Mouse (Mus musculus): ENCODE data around the gene Fasl. TPM values are rescaled to one million over a fixed set of nuclear protein-coding genes. Genes with fewer than 3 reads are reported as not detected.

Gene Fasl
- polyA plus RNA-seq, 1 experiment from 2014 or later = not detected

DNA sequence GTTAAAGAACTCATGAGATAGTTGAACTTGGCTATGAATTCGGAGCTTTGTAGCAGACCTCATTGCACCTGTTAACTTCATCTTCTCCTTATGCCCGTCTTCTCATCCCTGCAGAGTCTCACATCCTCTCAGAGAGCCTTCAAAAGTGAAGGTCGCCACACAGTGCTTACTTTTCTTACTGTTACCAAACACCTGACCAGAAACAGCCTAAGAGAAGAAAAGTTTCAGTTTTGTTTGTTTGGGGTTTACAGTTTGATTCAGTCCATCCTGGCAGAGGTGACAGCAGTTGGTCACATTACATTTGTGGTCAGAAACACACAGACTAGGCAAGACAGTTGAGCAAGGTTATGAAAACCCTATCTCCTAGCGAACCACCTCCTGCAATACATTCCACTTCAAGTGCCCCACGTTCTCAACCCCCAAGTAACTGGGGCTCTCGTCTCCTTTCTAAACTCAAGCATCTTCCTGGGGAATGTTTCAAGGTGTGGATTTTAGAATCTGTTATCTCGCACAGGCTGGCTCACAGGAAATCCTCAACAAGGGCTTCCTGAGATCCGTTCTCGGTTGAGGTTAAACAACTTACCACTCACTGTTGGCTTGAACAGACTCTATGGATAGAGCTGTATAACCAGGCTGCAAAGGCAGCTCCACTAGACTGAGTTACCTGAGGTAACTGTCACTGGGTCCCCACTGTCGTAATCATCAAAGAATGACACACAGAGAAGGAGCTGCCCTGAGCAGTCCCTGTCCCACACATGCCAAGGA, 6.3 kb upstream of the Fasl start:
- Histone ChIP-seq H3K4me2 (ENCODE audit: low read length) (no peak overlapping the region), H3K4me3 (replicated peaks; ENCODE audit: low read depth, low read length) (no peak overlapping the region), H3K27ac (replicated peaks; ENCODE audit: low read depth, low read length) (no peak overlapping the region), H3K4me1 (ENCODE audit: control insufficient read depth, insufficient read depth, low read length) (no peaks in the 10 kb centered on the region), H3K9ac (replicated peaks; ENCODE audit: low read length) (no peak overlapping the region), H3K9me3 (ENCODE audit: control insufficient read depth, low read length) (no peaks in the 10 kb centered on the region), H3K36me3 (ENCODE audit: control insufficient read depth, insufficient read depth, low read length) (no peaks in the 10 kb centered on the region), H3K27me3 (ENCODE audit: control insufficient read depth, insufficient read depth, low read length) (no peaks in the 10 kb centered on the region)
- 90% methylated on average over 10 of the region's 10 CpGs for WGBS
- ATAC-seq (ENCODE audit: low FRiP score, low TSS enrichment) (no peak), DNase-seq (no peak)

DNA sequence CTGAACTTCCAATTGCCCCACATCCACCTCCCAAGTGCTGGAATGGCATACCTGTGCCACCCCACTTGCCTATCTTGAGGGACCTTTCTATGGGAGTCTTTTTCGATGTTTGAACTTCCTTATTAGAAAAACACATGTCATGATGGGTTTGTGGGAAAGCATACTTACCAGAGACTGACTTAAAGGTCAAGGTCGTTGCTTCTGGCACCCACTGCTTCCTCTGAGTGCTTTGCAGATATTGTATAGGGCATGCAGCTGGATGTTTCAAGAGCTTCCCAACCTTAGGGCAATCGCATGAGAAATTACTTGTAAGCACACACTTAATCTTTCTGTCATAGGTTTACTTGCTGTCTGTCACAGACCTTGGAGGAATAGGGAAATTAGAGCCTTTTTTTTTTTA, 5.0 kb upstream of the Fasl start:
- H3K4me3 ChIP-seq (replicated peaks; ENCODE audit: low read depth, low read length) = no peak overlapping the region
- no peak overlapping the region for H3K4me2 ChIP-seq (ENCODE audit: low read length)
- H3K9me3 ChIP-seq (ENCODE audit: control insufficient read depth, low read length) = no peaks in the 10 kb centered on the region
- H3K4me1 ChIP-seq (ENCODE audit: control insufficient read depth, insufficient read depth, low read length) = no peaks in the 10 kb centered on the region
- ATAC-seq (ENCODE audit: low FRiP score, low TSS enrichment) (no peak), DNase-seq (no peak)
- H3K36me3 ChIP-seq (ENCODE audit: control insufficient read depth, insufficient read depth, low read length) = no peaks in the 10 kb centered on the region
- no peaks in the 10 kb centered on the region for H3K27me3 ChIP-seq (ENCODE audit: control insufficient read depth, insufficient read depth, low read length)
- WGBS = 80% methylated on average over 3 of the region's 3 CpGs
- H3K9ac ChIP-seq (replicated peaks; ENCODE audit: low read length) = no peak overlapping the region
- no peak overlapping the region for H3K27ac ChIP-seq (replicated peaks; ENCODE audit: low read depth, low read length)

DNA sequence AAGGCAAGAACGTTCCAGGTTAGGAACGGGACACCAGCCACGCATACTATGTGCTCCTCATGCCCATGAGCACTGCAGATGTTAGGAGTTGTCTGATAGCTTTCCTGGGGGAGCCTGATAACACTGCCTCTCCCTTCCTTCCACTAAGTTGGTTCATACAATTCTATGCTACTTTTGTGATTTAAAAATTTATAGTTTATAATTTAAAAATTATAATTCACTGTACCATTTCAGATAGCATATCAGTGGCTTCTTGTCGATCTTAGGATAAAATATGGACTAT, 4.3 kb upstream of the Fasl start:
- H3K4me1 ChIP-seq (ENCODE audit: control insufficient read depth, insufficient read depth, low read length) = no peaks in the 10 kb centered on the region
- H3K4me3 ChIP-seq (replicated peaks; ENCODE audit: low read depth, low read length) = no peak overlapping the region
- H3K9me3 ChIP-seq (ENCODE audit: control insufficient read depth, low read length) = no peaks in the 10 kb centered on the region
- WGBS = 91% methylated on average over 4 of the region's 4 CpGs
- no peak overlapping the region for H3K9ac ChIP-seq (replicated peaks; ENCODE audit: low read length)
- ATAC-seq (ENCODE audit: low FRiP score, low TSS enrichment) (no peak), DNase-seq (no peak)
- no peaks in the 10 kb centered on the region for H3K36me3 ChIP-seq (ENCODE audit: control insufficient read depth, insufficient read depth, low read length)
- no peaks in the 10 kb centered on the region for H3K27me3 ChIP-seq (ENCODE audit: control insufficient read depth, insufficient read depth, low read length)
- H3K27ac ChIP-seq (replicated peaks; ENCODE audit: low read depth, low read length) = no peak overlapping the region
- no peak overlapping the region for H3K4me2 ChIP-seq (ENCODE audit: low read length)

DNA sequence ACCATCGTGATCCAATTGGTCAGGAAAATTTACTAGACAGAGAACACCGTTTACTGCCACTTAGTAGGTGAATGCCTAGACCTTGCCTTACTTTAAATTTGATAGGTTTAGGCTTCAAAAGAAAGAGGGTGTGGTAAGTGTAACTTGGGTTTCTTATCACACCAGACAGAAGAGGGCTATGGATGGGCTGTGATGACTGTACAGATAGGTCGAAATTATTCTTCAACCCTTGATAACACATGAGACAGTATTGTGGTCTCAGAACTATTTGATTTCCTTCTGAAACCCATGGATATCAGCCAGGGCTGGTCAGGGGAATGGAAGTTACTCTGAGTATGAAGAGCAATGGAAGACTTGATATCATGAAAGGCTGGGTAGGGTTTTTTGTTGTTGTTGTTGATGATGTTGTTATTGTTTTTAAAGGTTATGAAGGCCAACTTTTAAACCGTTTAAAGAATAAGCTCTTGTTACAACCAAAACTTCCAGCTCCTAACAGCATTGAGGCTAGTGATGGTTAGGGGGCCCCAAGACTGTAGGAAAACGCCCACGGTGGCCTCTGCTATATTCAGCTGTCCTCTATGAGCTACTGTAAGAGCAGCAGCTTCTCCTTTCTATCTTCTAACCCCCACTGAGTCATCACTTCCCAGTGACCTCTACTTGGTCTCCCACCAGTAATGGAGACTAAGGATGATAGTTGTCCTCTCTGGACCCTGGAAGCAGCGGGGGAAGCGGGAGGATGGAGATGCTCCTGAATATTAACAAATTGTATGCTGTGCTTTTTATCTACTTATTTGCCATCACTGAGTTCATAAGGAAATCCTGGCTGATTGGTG, 3.8 kb upstream of the Fasl start:
- no peak overlapping the region for H3K4me3 ChIP-seq (replicated peaks; ENCODE audit: low read depth, low read length)
- H3K4me1 ChIP-seq (ENCODE audit: control insufficient read depth, insufficient read depth, low read length) = no peaks in the 10 kb centered on the region
- DNase-seq (no peak), ATAC-seq (ENCODE audit: low FRiP score, low TSS enrichment) (no peak)
- H3K9me3 ChIP-seq (ENCODE audit: control insufficient read depth, low read length) = no peaks in the 10 kb centered on the region
- H3K4me2 ChIP-seq (ENCODE audit: low read length) = no peak overlapping the region
- no peak overlapping the region for H3K9ac ChIP-seq (replicated peaks; ENCODE audit: low read length)
- no peaks in the 10 kb centered on the region for H3K36me3 ChIP-seq (ENCODE audit: control insufficient read depth, insufficient read depth, low read length)
- no peak overlapping the region for H3K27ac ChIP-seq (replicated peaks; ENCODE audit: low read depth, low read length)
- no peaks in the 10 kb centered on the region for H3K27me3 ChIP-seq (ENCODE audit: control insufficient read depth, insufficient read depth, low read length)
- 90% methylated on average over 8 of the region's 8 CpGs for WGBS

DNA sequence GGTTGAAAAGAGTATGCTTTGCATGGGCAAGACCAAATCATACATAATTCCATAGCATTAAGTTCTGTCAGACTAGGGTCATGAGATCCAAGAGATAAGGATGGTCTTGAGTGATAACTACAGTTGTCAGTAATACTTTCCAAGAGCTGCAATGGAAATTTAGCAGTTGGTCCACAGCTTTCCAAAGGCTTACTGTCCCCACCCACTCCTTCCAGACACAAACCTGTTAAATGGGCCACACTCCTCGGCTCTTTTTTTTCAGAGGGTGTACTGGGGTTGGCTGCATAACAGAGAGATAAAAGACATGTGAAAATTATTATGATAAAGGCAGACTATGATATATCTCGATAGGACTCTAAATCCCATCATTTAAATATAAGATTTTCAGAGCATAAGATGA, 5.6 kb downstream of the Fasl start:
- Histone ChIP-seq H3K4me2 (ENCODE audit: low read length) (no peak overlapping the region), H3K4me1 (ENCODE audit: control insufficient read depth, insufficient read depth, low read length) (no peaks in the 10 kb centered on the region), H3K27ac (replicated peaks; ENCODE audit: low read depth, low read length) (no peak overlapping the region), H3K27me3 (ENCODE audit: control insufficient read depth, insufficient read depth, low read length) (no peaks in the 10 kb centered on the region), H3K9ac (replicated peaks; ENCODE audit: low read length) (no peak overlapping the region), H3K36me3 (ENCODE audit: control insufficient read depth, insufficient read depth, low read length) (no peaks in the 10 kb centered on the region), H3K4me3 (replicated peaks; ENCODE audit: low read depth, low read length) (no peak overlapping the region), H3K9me3 (ENCODE audit: control insufficient read depth, low read length) (no peaks in the 10 kb centered on the region)
- ATAC-seq (ENCODE audit: low FRiP score, low TSS enrichment) (no peak), DNase-seq (no peak)
- 81% methylated on average over 2 of the region's 2 CpGs for WGBS

DNA sequence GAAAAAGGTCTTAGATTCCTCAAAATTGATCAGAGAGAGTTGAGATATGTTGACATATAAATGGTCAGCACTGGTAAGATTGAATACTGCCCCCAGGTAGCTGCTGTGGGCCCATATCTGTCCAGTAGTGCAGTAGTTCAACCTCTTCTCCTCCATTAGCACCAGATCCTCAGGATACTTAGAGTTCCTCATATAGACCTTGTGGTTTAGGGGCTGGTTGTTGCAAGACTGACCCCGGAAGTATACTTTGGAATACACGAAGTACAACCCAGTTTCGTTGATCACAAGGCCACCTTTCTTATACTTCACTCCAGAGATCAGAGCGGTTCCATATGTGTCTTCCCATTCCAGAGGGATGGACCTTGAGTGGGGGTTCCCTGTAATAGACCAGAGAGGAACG, 6.7 kb downstream of the Fasl start:
- DNase-seq = no peak
- 91% methylated on average over 5 of the region's 5 CpGs for WGBS
- no peaks in the 10 kb centered on the region for H3K9me3 ChIP-seq (ENCODE audit: control insufficient read depth, low read length)
- H3K27ac ChIP-seq (replicated peaks; ENCODE audit: low read depth, low read length) = no peak overlapping the region
- H3K4me1 ChIP-seq (ENCODE audit: control insufficient read depth, insufficient read depth, low read length) = no peaks in the 10 kb centered on the region
- H3K4me2 ChIP-seq (ENCODE audit: low read length) = no peak overlapping the region
- no peak overlapping the region for H3K4me3 ChIP-seq (replicated peaks; ENCODE audit: low read depth, low read length)
- no peaks in the 10 kb centered on the region for H3K36me3 ChIP-seq (ENCODE audit: control insufficient read depth, insufficient read depth, low read length)
- no peak for ATAC-seq (ENCODE audit: low FRiP score, low TSS enrichment)
- H3K9ac ChIP-seq (replicated peaks; ENCODE audit: low read length) = no peak overlapping the region
- no peaks in the 10 kb centered on the region for H3K27me3 ChIP-seq (ENCODE audit: control insufficient read depth, insufficient read depth, low read length)

DNA sequence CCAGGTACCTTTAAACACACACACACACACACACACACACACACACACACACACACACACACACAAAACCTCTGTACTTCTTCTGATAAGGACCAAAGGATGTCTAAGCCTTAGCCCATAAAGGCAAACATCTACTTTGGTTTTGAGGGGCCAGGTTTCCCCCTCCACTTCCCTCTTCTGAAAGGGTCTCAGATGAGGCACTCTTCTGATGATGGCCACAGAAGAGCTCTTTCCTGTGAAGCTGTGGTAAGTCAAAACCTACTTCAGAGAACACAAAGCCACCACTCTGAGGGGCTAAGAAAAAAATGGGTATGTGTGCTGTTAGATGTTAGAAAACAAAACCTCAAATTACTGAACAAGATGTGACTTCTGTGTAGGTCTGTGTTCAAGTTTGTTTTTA, 9.2 kb downstream of the Fasl start:
- Histone ChIP-seq H3K4me2 (ENCODE audit: low read length) (no peak overlapping the region), H3K4me3 (replicated peaks; ENCODE audit: low read depth, low read length) (no peak overlapping the region), H3K27ac (replicated peaks; ENCODE audit: low read depth, low read length) (no peak overlapping the region), H3K4me1 (ENCODE audit: control insufficient read depth, insufficient read depth, low read length) (no peaks in the 10 kb centered on the region), H3K36me3 (ENCODE audit: control insufficient read depth, insufficient read depth, low read length) (no peaks in the 10 kb centered on the region), H3K9me3 (ENCODE audit: control insufficient read depth, low read length) (no peaks in the 10 kb centered on the region), H3K27me3 (ENCODE audit: control insufficient read depth, insufficient read depth, low read length) (no peaks in the 10 kb centered on the region), H3K9ac (replicated peaks; ENCODE audit: low read length) (no peak overlapping the region)
- DNase-seq = no peak
- no peak for ATAC-seq (ENCODE audit: low FRiP score, low TSS enrichment)

DNA sequence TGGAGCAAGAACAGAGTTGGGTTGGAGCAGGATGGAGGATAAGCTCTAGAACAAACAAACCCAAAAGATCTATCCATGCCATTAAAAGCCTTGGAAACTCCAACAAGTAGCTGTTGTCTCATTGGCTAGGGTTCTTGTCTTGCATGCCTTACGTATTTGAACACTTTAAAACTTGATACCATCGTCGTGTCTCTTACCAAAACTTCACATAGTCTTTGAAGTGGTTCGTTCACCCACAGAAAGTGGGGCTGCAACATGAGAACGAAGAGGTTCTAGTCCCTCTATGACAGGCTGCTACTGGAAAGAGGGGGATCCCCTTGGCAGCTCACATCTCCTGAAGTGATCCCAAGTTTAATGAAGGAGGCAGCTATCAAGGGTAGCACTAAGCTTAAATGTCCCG, 13.1 kb downstream of the Fasl start:
- no peak for ATAC-seq (ENCODE audit: low FRiP score, low TSS enrichment)
- no peaks in the 10 kb centered on the region for H3K36me3 ChIP-seq (ENCODE audit: control insufficient read depth, insufficient read depth, low read length)
- no peaks in the 10 kb centered on the region for H3K9me3 ChIP-seq (ENCODE audit: control insufficient read depth, low read length)
- no peak overlapping the region for H3K9ac ChIP-seq (replicated peaks; ENCODE audit: low read length)
- no peak overlapping the region for H3K27ac ChIP-seq (replicated peaks; ENCODE audit: low read depth, low read length)
- H3K4me1 ChIP-seq (ENCODE audit: control insufficient read depth, insufficient read depth, low read length) = no peaks in the 10 kb centered on the region
- no peak overlapping the region for H3K4me3 ChIP-seq (replicated peaks; ENCODE audit: low read depth, low read length)
- DNase-seq = no peak
- 90% methylated on average over 6 of the region's 6 CpGs for WGBS
- H3K4me2 ChIP-seq (ENCODE audit: low read length) = no peak overlapping the region
- no peaks in the 10 kb centered on the region for H3K27me3 ChIP-seq (ENCODE audit: control insufficient read depth, insufficient read depth, low read length)

DNA sequence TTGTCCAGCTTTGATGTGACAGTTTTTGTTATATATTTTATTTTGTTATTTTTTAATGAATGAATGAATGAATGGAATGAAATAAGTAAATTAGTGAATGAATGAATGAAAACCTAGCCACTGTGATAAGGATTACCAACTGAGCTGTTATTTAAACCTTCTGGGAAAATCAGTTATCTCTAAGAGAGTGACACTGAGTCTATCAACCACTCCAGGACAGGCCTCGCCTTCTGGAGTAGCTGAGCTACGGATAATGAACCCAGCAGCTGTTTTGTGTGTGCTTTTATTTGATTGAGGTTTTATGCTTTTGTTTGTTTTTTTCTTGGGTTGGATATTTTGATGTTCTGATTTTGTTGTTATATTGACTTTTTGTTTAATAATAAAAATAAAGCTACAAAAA, 17.0 kb downstream of the Fasl start:
- DNase-seq = no peak
- Histone ChIP-seq H3K4me2 (ENCODE audit: low read length) (no peak overlapping the region), H3K27ac (replicated peaks; ENCODE audit: low read depth, low read length) (no peak overlapping the region), H3K4me3 (replicated peaks; ENCODE audit: low read depth, low read length) (no peak overlapping the region), H3K9ac (replicated peaks; ENCODE audit: low read length) (no peak overlapping the region), H3K4me1 (ENCODE audit: control insufficient read depth, insufficient read depth, low read length) (no peaks in the 10 kb centered on the region), H3K36me3 (ENCODE audit: control insufficient read depth, insufficient read depth, low read length) (no peaks in the 10 kb centered on the region), H3K27me3 (ENCODE audit: control insufficient read depth, insufficient read depth, low read length) (no peaks in the 10 kb centered on the region), H3K9me3 (ENCODE audit: control insufficient read depth, low read length) (no peaks in the 10 kb centered on the region)
- no peak for ATAC-seq (ENCODE audit: low FRiP score, low TSS enrichment)
- 82% methylated on average over 2 of the region's 2 CpGs for WGBS
